Mouse (Mus musculus) MEL (cell line): ENCODE measurements around the gene Retreg1. TPM values are rescaled to one million over a fixed set of nuclear protein-coding genes. Genes with fewer than 3 reads are reported as not detected.

Experiments used
- DNase-seq: peaks from one replicate; pipeline ENCODE4 v3.0.0; 2011; ENCODE audit warnings: low read depth, low spot score
- H3K27ac ChIP-seq: 2 replicates; pipeline ENCODE4 v1.5.1; 2012; ENCODE audit warnings: low read depth, mild to moderate bottlenecking, control low read depth, low read length, moderate library complexity; ENCODE audit not compliant: control insufficient read depth
- H3K27me3 ChIP-seq, 2 experiments: fragments of 150-350 bp in 1 of 2; sonication (generic) in 1 of 2; 2 replicates each; pipeline ENCODE4 v1.6.1; 2012; ENCODE audit warnings: low read length in 2 of 2, mild to moderate bottlenecking in 2 of 2, improper control_type of control experiment in 1 of 2, moderate library complexity in 1 of 2; ENCODE audit not compliant: insufficient read depth in 2 of 2, control insufficient read depth in 1 of 2
- H3K36me3 ChIP-seq, 2 experiments: 2 replicates each; pipeline ENCODE4 v1.6.1; 2012 to 2014; ENCODE audit warnings: low read length in 2 of 2, improper control_type of control experiment in 1 of 2, inconsistent platforms in 1 of 2, mild to moderate bottlenecking in 1 of 2; ENCODE audit not compliant: insufficient read depth in 2 of 2, control insufficient read depth in 1 of 2
- H3K4me1 ChIP-seq, 2 experiments: fragments of 150-350 bp in 1 of 2; sonication (generic) in 1 of 2; 2 replicates each; pipeline ENCODE4 v1.6.1; 2012; ENCODE audit warnings: low read length in 2 of 2, improper control_type of control experiment in 1 of 2, mild to moderate bottlenecking in 1 of 2; ENCODE audit not compliant: insufficient read depth in 2 of 2, control insufficient read depth in 1 of 2
- H3K4me3 ChIP-seq, 2 experiments: fragments of 150-350 bp in 1 of 2; sonication (generic) in 1 of 2; 2 replicates each; pipeline ENCODE4 v1.5.1; 2012; ENCODE audit warnings: low read depth in 2 of 2, low read length in 2 of 2, mild to moderate bottlenecking in 2 of 2, moderate library complexity in 2 of 2, control low read depth in 1 of 2, improper control_type of control experiment in 1 of 2; ENCODE audit not compliant: control insufficient read depth in 1 of 2, insufficient read depth in 1 of 2
- H3K79me2 ChIP-seq: 2 replicates; pipeline ENCODE4 v1.6.1; 2012; ENCODE audit warnings: mild to moderate bottlenecking, low read length, moderate library complexity; ENCODE audit not compliant: control insufficient read depth, poor library complexity, insufficient read depth
- H3K9ac ChIP-seq: 2 replicates; pipeline ENCODE4 v1.6.1; 2012; ENCODE audit warnings: low read depth, mild to moderate bottlenecking, control low read depth, low read length, moderate library complexity; ENCODE audit not compliant: control insufficient read depth, poor library complexity, severe bottlenecking
- H3K9me3 ChIP-seq: fragments of 150-350 bp; sonication (generic); replicated peaks from 2 replicates; pipeline ENCODE4 v1.6.1; 2012; ENCODE audit warnings: mild to moderate bottlenecking, low read length, improper control_type of control experiment, moderate library complexity; ENCODE audit not compliant: insufficient read depth
- BHLHE40 ChIP-seq: IDR thresholded peaks from 2 replicates; pipeline ENCODE4 v1.6.1; 2012; ENCODE audit warnings: low read depth, mild to moderate bottlenecking, inconsistent platforms, low read length, improper control_type of control experiment, borderline replicate concordance
- CHD1 ChIP-seq: IDR thresholded peaks from 2 replicates; pipeline ENCODE4 v1.6.1; 2012; ENCODE audit warnings: low read depth, mild to moderate bottlenecking, inconsistent platforms, low read length, improper control_type of control experiment
- ELF1 ChIP-seq: IDR thresholded peaks from 2 replicates; pipeline ENCODE4 v1.6.1; 2014; ENCODE audit warnings: low read depth, mild to moderate bottlenecking, inconsistent platforms, low read length, improper control_type of control experiment, moderate library complexity
- EP300 ChIP-seq, 2 experiments: IDR thresholded peaks; 2 replicates each; pipeline ENCODE4 v1.6.1; 2011; ENCODE audit warnings: improper control_type of control experiment in 2 of 2, low read length in 2 of 2, low read depth in 1 of 2, mild to moderate bottlenecking in 1 of 2
- ETS1 ChIP-seq: IDR thresholded peaks from 2 replicates; pipeline ENCODE4 v1.6.1; 2012; ENCODE audit warnings: low read depth, mild to moderate bottlenecking, inconsistent platforms, low read length, improper control_type of control experiment, moderate library complexity
- GATA1 ChIP-seq: IDR thresholded peaks from 2 replicates; pipeline ENCODE4 v1.6.1; 2011; ENCODE audit warnings: low read depth, low read length, improper control_type of control experiment
- JUND ChIP-seq: IDR thresholded peaks from 2 replicates; pipeline ENCODE4 v1.6.1; 2011; ENCODE audit warnings: low read depth, mild to moderate bottlenecking, improper control_type of control experiment, low read length
- KAT2A ChIP-seq: conservative IDR thresholded peaks from 2 replicates; pipeline ENCODE4 v1.6.1; 2012; ENCODE audit warnings: low read depth, low read length, improper control_type of control experiment, inconsistent platforms
- MAFK ChIP-seq: IDR thresholded peaks from 2 replicates; pipeline ENCODE4 v1.6.1; 2011; ENCODE audit warnings: low read depth, mild to moderate bottlenecking, low read length, improper control_type of control experiment, borderline replicate concordance
- MAZ ChIP-seq: IDR thresholded peaks from 2 replicates; pipeline ENCODE4 v1.6.1; 2012; ENCODE audit warnings: low read depth, mild to moderate bottlenecking, inconsistent platforms, low read length, improper control_type of control experiment
- MEF2A ChIP-seq: IDR thresholded peaks from 2 replicates; pipeline ENCODE4 v1.6.1; 2014; ENCODE audit warnings: low read depth, mild to moderate bottlenecking, inconsistent platforms, low read length, improper control_type of control experiment; ENCODE audit not compliant: poor library complexity, insufficient replicate concordance, severe bottlenecking; ENCODE audit errors: extremely low read depth
- MXI1 ChIP-seq: IDR thresholded peaks from 2 replicates; pipeline ENCODE4 v1.6.1; 2011; ENCODE audit warnings: mild to moderate bottlenecking, low read depth, low read length, improper control_type of control experiment
- MYB ChIP-seq: IDR thresholded peaks from 2 replicates; pipeline ENCODE4 v1.6.1; 2011; ENCODE audit warnings: mild to moderate bottlenecking, low read depth, low read length, improper control_type of control experiment
- MYC ChIP-seq: IDR thresholded peaks from 2 replicates; pipeline ENCODE4 v1.6.1; 2011; ENCODE audit warnings: low read depth, mild to moderate bottlenecking, low read length, improper control_type of control experiment, moderate library complexity
- NELFE ChIP-seq: IDR thresholded peaks from 2 replicates; pipeline ENCODE4 v1.6.1; 2011; ENCODE audit warnings: low read depth, low read length, improper control_type of control experiment
- POLR2A ChIP-seq, 2 experiments: IDR thresholded peaks; 2 replicates each; pipeline ENCODE4 v1.6.1; 2011 to 2012; ENCODE audit warnings: low read length in 2 of 2, mild to moderate bottlenecking in 2 of 2, control low read depth in 1 of 2, improper control_type of control experiment in 1 of 2, low read depth in 1 of 2, moderate library complexity in 1 of 2; ENCODE audit not compliant: control insufficient read depth in 1 of 2, insufficient read depth in 1 of 2, poor library complexity in 1 of 2
- POLR2AphosphoS2 ChIP-seq: IDR thresholded peaks from 2 replicates; pipeline ENCODE4 v1.6.1; 2011; ENCODE audit warnings: low read length, improper control_type of control experiment
- POLR2AphosphoS5 ChIP-seq: IDR thresholded peaks from 2 replicates; pipeline ENCODE4 v1.6.1; 2012; ENCODE audit warnings: low read depth, borderline replicate concordance, mild to moderate bottlenecking, inconsistent platforms, low read length, moderate library complexity, mixed read lengths
- RCOR1 ChIP-seq: IDR thresholded peaks from 2 replicates; pipeline ENCODE4 v1.6.1; 2012; ENCODE audit warnings: low read depth, mild to moderate bottlenecking, inconsistent platforms, low read length, improper control_type of control experiment
- SIN3A ChIP-seq: IDR thresholded peaks from 2 replicates; pipeline ENCODE4 v1.6.1; 2012; ENCODE audit warnings: low read length, improper control_type of control experiment, inconsistent platforms
- TAL1 ChIP-seq: IDR thresholded peaks from 2 replicates; pipeline ENCODE4 v1.6.1; 2012; ENCODE audit warnings: mild to moderate bottlenecking, inconsistent platforms, low read length, moderate library complexity, mixed read lengths
- TCF12 ChIP-seq: IDR thresholded peaks from 2 replicates; pipeline ENCODE4 v1.6.1; 2014; ENCODE audit warnings: low read depth, mild to moderate bottlenecking, inconsistent platforms, low read length, improper control_type of control experiment, moderate library complexity
- UBTF ChIP-seq: IDR thresholded peaks from 2 replicates; pipeline ENCODE4 v1.6.1; 2012; ENCODE audit warnings: low read depth, mild to moderate bottlenecking, inconsistent platforms, low read length, improper control_type of control experiment, moderate library complexity, borderline replicate concordance; ENCODE audit not compliant: insufficient read depth
- USF1 ChIP-seq: IDR thresholded peaks from 2 replicates; pipeline ENCODE4 v1.6.1; 2014; ENCODE audit warnings: low read depth, mild to moderate bottlenecking, inconsistent platforms, low read length, improper control_type of control experiment, moderate library complexity
- ZKSCAN1 ChIP-seq: IDR thresholded peaks from 2 replicates; pipeline ENCODE4 v1.6.1; 2012; ENCODE audit warnings: low read depth, mild to moderate bottlenecking, inconsistent platforms, low read length, improper control_type of control experiment, moderate library complexity
- polyA plus RNA-seq, 2 experiments: library from polyadenylated mRNA; stranded (reverse) in 1 of 2; unstranded in 1 of 2; fragments of >175 nt in 1 of 2; fragments of >200 nt in 1 of 2; gene quantifications; 2 replicates each; pipeline versions ENCODE4 v1.2.1 to v1.2.4; 2012; ENCODE audit warnings: low replicate concordance in 2 of 2, low read depth in 1 of 2; ENCODE audit not compliant: insufficient read length in 2 of 2, insufficient read depth in 1 of 2, missing spikeins in 1 of 2
- total RNA-seq: library from RNA; depleted of rRNA; stranded (reverse); fragments of 300-350 nt; gene quantifications from 2 replicates; pipeline ENCODE4 v1.2.3, GENCODE M21; 2012

The Retreg1 gene
- total and polyA plus RNA-seq, 3 experiments: 3.1 to 7.6 TPM; not detected in 1

GRCm38 (mm10) chr15:25859469-25859868 lies 16.5 kb downstream of the Retreg1 start:
- Histone ChIP-seq H3K4me1 (no peaks in the 10 kb centered on the region), H3K79me2 (no peaks in the 10 kb centered on the region), H3K27ac (no peak overlapping the region), H3K27me3 (no peaks in the 10 kb centered on the region), H3K9me3 (no peaks in the 10 kb centered on the region), H3K36me3 (no peaks in the 10 kb centered on the region), H3K4me3 (no peak overlapping the region), H3K9ac (no peak overlapping the region)
- DNase-seq: no peak
- TF ChIP-seq SIN3A (no peak), CHD1 (no peak), MYC (no peak), EP300 (IDR thresholded peaks at IDR 0.05; ENCODE audit: low read depth in 1 of 2, low read length in 2 of 2) (no peak), GATA1 (no peak), MAFK (no peak)

GRCm38 (mm10) chr15:25861900-25862299 lies 18.9 kb downstream of the Retreg1 start:
- Histone ChIP-seq H3K79me2 (no peaks in the 10 kb centered on the region), H3K36me3 (no peaks in the 10 kb centered on the region), H3K9me3 (no peaks in the 10 kb centered on the region), H3K27me3 (no peaks in the 10 kb centered on the region; a peak in 1 of 4 replicates), H3K4me3 (no peak overlapping the region), H3K4me1 (no peaks in the 10 kb centered on the region), H3K27ac (no peak overlapping the region), H3K9ac (no peak overlapping the region)
- no peak for DNase-seq
- TF ChIP-seq MXI1 (no peak), JUND (no peak), RCOR1 (no peak), GATA1 (no peak), BHLHE40 (no peak), MYB (no peak), POLR2A (IDR thresholded peaks at IDR 0.05; ENCODE audit: control insufficient read depth in 1 of 2, insufficient read depth in 1 of 2, low read depth in 1 of 2, low read length in 2 of 2, poor library complexity in 1 of 2) (no peak), POLR2AphosphoS5 (no peak), MEF2A (no peak), ETS1 (no peak)

GRCm38 (mm10) chr15:25865605-25866004 lies 22.6 kb downstream of the Retreg1 start:
- DNase-seq: no peak
- no peaks in the 10 kb centered on the region; a peak in 1 of 4 replicates for H3K27me3 ChIP-seq
- H3K9ac ChIP-seq: no peak overlapping the region
- no peaks in the 10 kb centered on the region for H3K9me3 ChIP-seq
- H3K27ac ChIP-seq: no peak overlapping the region
- H3K4me1 ChIP-seq: no peaks in the 10 kb centered on the region
- H3K36me3 ChIP-seq: no peaks in the 10 kb centered on the region
- TF ChIP-seq POLR2AphosphoS2: no peak
- TF ChIP-seq CHD1: no peak
- TF ChIP-seq ELF1: no peak
- no peak for TF ChIP-seq TAL1
- no peak for TF ChIP-seq NELFE
- no peak for TF ChIP-seq UBTF
- no peak for TF ChIP-seq USF1
- TF ChIP-seq MYB: no peak
- no peak for TF ChIP-seq KAT2A
- no peak for TF ChIP-seq ZKSCAN1
- TF ChIP-seq MAZ: no peak
- no peak for TF ChIP-seq TCF12
- no peaks in the 10 kb centered on the region for H3K79me2 ChIP-seq
- H3K4me3 ChIP-seq: no peak overlapping the region
